ENCODE assay signal across 16 mouse cellular contexts in the genomic region with DNA sequence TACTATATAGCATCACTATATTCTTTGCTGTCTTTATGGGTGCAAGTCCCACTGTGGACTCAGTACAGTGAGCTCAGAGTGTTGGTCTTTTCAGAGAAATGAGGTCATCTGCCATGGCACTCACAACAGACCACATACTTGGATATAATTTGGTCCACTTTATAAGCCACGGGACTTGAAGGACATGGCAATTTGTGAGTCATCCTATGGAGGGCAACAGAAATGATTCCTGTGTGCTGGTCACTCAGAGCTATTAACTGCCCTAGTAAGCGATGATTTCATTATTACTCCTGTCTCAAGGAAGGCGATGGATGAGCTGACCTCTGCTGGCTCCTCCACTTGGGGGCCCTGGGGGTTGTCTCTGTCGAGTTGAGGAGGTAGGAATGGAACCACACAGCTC.
DNase-seq lines count a peak whose midpoint lies in the region.
"Had no signal": no experiment of that assay in that cellular context is flagged by ENCODE, and none has a peak within 500 bp of the region (broad histone marks: within the 10 kb centered on the region; RNA-seq: fewer than 3 reads in every experiment).

No protein-coding gene starts in this region.

- peak; percentile 20 for DNase-seq in adrenal gland, adult 8-10 months
- DNase-seq in adrenal gland, postnatal 25 days = no peak
- peak; percentile 82 for DNase-seq in 3T3-L1 (ENCODE audit: low read depth, low spot score)
- peak; percentile 52 for DNase-seq in Muller cell, postnatal 12 days (ENCODE audit: inconsistent ontology term)
- DNase-seq in adrenal gland, postnatal 36 days = peak; percentile 27 to 33
- no peak for DNase-seq in embryo, embryonic 11 days
- DNase-seq in lung, postnatal 14 days = no peak
- DNase-seq: B cell, adult 2 months; cerebellum, adult 11-12 months; cerebellum, adult 9-10 months; cerebellum, postnatal 25 days; forebrain, postnatal 0 days; gastrocnemius, postnatal 14 days; heart, postnatal 36 days; kidney, adult 11 months; kidney, adult 9 months had no signal

Comparison
In these comparisons a context has a peak if more than half of its experiments do, and no peak if none do; other contexts are left out.
1. DNase-seq: peak in adrenal gland, adult 8-10 months (single experiment), 3T3-L1 (single experiment), Muller cell, postnatal 12 days (single experiment) and adrenal gland, postnatal 36 days (2 of 2); none in adrenal gland, postnatal 25 days (single experiment), embryo, embryonic 11 days (single experiment) and lung, postnatal 14 days (single experiment).